Mouse (Mus musculus) hindbrain, embryonic 12.5 days (tissue): ENCODE measurements around the gene Snrnp25. TPM values are rescaled to one million over a fixed set of nuclear protein-coding genes. Genes with fewer than 3 reads are reported as not detected.

Source experiments
- polyA plus RNA-seq: library from polyadenylated mRNA; unstranded; fragments of >200 nt; fragmentation: Nextera tagmentation; extraction: Ambion mirVana; gene quantifications from 2 replicates; pipeline ENCODE4 v1.2.1, GENCODE M21; 2016

The Snrnp25 gene
- polyA plus RNA-seq, 1 experiment from 2014 or later: 55.1 TPM

Other genes with a start within 250 kb of the Snrnp25 start
- gene 4930524B15Rik, start 239.8 kb upstream of the Snrnp25 start, polyA plus RNA-seq: 0.40 and 0.58 TPM in 2 replicates
- 190 and 217 TPM in 2 replicates for gene Nsg2, start 205.0 kb upstream of the Snrnp25 start, polyA plus RNA-seq
- gene Il9r, start 5.1 kb upstream of the Snrnp25 start, polyA plus RNA-seq: not detected in 2 replicates
- 32.8 and 33.1 TPM in 2 replicates for gene Rhbdf1, start 16.9 kb downstream of the Snrnp25 start, polyA plus RNA-seq
- gene Mpg, start 21.1 kb downstream of the Snrnp25 start, polyA plus RNA-seq: 30.4 and 32.3 TPM in 2 replicates
- 51.3 and 51.7 TPM in 2 replicates for gene Nprl3, start 62.3 kb downstream of the Snrnp25 start, polyA plus RNA-seq
- gene Hba-x, start 71.0 kb downstream of the Snrnp25 start, polyA plus RNA-seq: 1,600 and 2,073 TPM in 2 replicates
- gene Hba-a1, start 78.1 kb downstream of the Snrnp25 start, polyA plus RNA-seq: 2,983 and 3,718 TPM in 2 replicates
- 4.6 and 5.1 TPM in 2 replicates for gene Hbq1b, start 81.5 kb downstream of the Snrnp25 start, polyA plus RNA-seq
- 6,460 and 7,804 TPM in 2 replicates for gene Hba-a2, start 91.1 kb downstream of the Snrnp25 start, polyA plus RNA-seq
- 0.72 TPM in 1 of 2 replicates, not detected in the other for gene Hbq1a, start 94.7 kb downstream of the Snrnp25 start, polyA plus RNA-seq
- gene Sh3pxd2b, start 142.4 kb downstream of the Snrnp25 start, polyA plus RNA-seq: 29.5 and 31.7 TPM in 2 replicates
- 64.4 and 71.9 TPM in 2 replicates for gene Ubtd2, start 250.0 kb downstream of the Snrnp25 start, polyA plus RNA-seq